Mouse (Mus musculus) lung, adult 2 months (tissue): ENCODE measurements around the gene Tlr5.

ENCODE experiments used
- CTCF ChIP-seq: fragments of 200-500 bp; IDR thresholded peaks from 2 replicates; pipeline ENCODE4 v1.5.1; 2011; ENCODE audit warnings: mild to moderate bottlenecking, low read length, control low read depth; ENCODE audit not compliant: insufficient read depth
- POLR2A ChIP-seq: fragments of 200-500 bp; IDR thresholded peaks from 2 replicates; pipeline ENCODE4 v1.6.1; 2011; ENCODE audit warnings: low read depth, mild to moderate bottlenecking, control low read depth, low read length, borderline replicate concordance; ENCODE audit errors: extremely low read depth

- TF ChIP-seq CTCF, result no peak
- TF ChIP-seq POLR2A, result no peak
Observed at GRCm38 (mm10) chr1:182927878-182928851, 26.4 kb upstream of the Tlr5 start.
